In the genomic region with DNA sequence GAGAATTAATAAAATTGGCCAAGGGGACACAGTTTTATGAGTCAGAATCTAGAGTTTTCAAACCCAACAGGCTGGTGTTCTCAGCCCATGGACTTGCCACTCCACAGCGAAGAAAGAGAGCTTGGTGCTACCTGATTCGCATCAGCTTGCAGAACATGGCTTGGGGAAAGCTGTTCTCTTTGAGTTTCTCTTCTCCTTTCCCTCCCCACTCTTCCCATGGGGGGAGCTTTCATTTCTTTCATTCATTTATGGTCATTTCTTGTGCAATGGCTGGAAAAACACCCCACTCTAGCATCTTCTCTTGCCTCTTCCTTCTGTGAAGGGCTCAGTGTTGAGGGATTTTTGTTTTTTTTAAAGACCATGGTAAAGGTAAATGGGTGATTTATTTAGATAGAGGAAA, we compare ENCODE assay signal across 17 mouse cellular contexts.
DNase-seq lines count a peak whose midpoint lies in the region; ATAC-seq lines count a peak whose summit lies in the region.
"Had no signal": no experiment of that assay in that cellular context is flagged by ENCODE, and none has a peak within 500 bp of the region (broad histone marks: within the 10 kb centered on the region; RNA-seq: fewer than 3 reads in every experiment).

No protein-coding gene starts in this region.

- ATAC-seq in megakaryocyte, adult 5-6 weeks (ENCODE audit: poor library complexity, severe bottlenecking) = peak; percentile 65
- ATAC-seq: activated CD4-positive, CD25-positive, alpha-beta regulatory T cell, adult 4 months; CD4-positive, CD25-positive, alpha-beta regulatory T cell, adult 4 months; Patski had no signal

- DNase-seq in heart, adult 11 months = peak; percentile 34
- no peak for DNase-seq in heart, adult 9 months (ENCODE audit: low spot score in 2 of 2)
- DNase-seq in spleen, postnatal 14 days (ENCODE audit: low spot score in 2 of 2) = no peak
- DNase-seq in urinary bladder, postnatal 25 days (ENCODE audit: low spot score) = no peak
- DNase-seq: adrenal gland, adult 8-10 months; adrenal gland, postnatal 14 days; adrenal gland, postnatal 36 days; B cell, adult 2 months; cerebellum, adult 11-12 months; cerebellum, adult 2 months; cerebellum, adult 9-10 months; cerebellum, postnatal 14 days; cerebellum, postnatal 36 days had no signal
